Mouse (Mus musculus): ENCODE results near the gene Aym1.

GRCm38 (mm10) chr5:113310377-113311003, 46.6 kb upstream of the Aym1 start, which contains the start of gene Sgsm1:
- TF ChIP-seq CTCF (conservative IDR thresholded peaks at IDR 0.05; ENCODE audit: low read length) (peak; percentile 31), NANOG (IDR thresholded peaks at IDR 0.05; ENCODE audit: borderline replicate concordance, low read length) (no peak), POU5F1 (IDR thresholded peaks at IDR 0.05; ENCODE audit: borderline replicate concordance, low read length) (no peak)

Measured in E14TG2a.4 (cell line).